ENCODE assay signal across 15 mouse cellular contexts in the genomic region with DNA sequence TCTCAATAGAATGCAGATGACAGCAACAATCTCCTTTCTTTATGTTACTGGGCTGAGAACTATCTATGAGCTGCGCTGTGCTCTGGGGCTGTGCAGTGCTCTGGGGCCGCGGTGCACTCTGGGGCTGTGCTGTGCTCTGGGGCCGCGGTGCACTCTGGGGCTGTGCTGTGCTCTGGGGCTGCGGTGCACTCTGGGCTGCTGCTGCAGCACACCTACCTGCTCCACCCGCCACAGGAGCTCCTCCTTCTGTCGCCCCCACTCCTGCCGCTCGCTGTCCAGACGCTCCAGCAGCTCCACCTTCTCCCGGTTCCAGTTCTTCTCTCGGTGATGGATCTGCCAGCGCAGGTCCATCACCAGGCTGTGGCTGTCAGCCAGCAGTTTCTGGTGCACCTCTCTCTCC.
A peak's percentile ranks its signal among the peaks of the same experiment; 100 is the strongest.
DNase-seq lines count a peak whose midpoint lies in the region; ATAC-seq and TF ChIP-seq lines count a peak whose summit lies in the region.
"Had no signal": no experiment of that assay in that cellular context is flagged by ENCODE, and none has a peak within 500 bp of the region (broad histone marks: within the 10 kb centered on the region; RNA-seq: fewer than 3 reads in every experiment).

No protein-coding gene starts in this region.

- no peak overlapping the region for H3K4me2 ChIP-seq in hindbrain, embryonic 16.5 days (ENCODE audit: low read length)
- no peak overlapping the region for H3K4me2 ChIP-seq in hindbrain, embryonic 11.5 days (replicated peaks; ENCODE audit: low read depth, low read length)
- H3K4me2 ChIP-seq in midbrain, embryonic 13.5 days (replicated peaks), result no peak overlapping the region
- H3K4me2 ChIP-seq in midbrain, postnatal 0 days (ENCODE audit: low read depth, low read length, poor library complexity, severe bottlenecking), result no peak overlapping the region
- no peak overlapping the region for H3K4me2 ChIP-seq in intestine, embryonic 14.5 days (ENCODE audit: low read length)
- H3K4me2 ChIP-seq in neural tube, embryonic 14.5 days (ENCODE audit: low read depth, low read length), result no peak overlapping the region
- H3K4me2 ChIP-seq: embryonic facial prominence, embryonic 15.5 days; limb, embryonic 15.5 days; stomach, embryonic 15.5 days had no signal

- H3K9me3 ChIP-seq in hindbrain, embryonic 16.5 days (ENCODE audit: control insufficient read depth, low read length), result no peaks in the 10 kb centered on the region
- H3K9me3 ChIP-seq in hindbrain, embryonic 11.5 days (ENCODE audit: control insufficient read depth, low read length), result no peaks in the 10 kb centered on the region
- no peaks in the 10 kb centered on the region for H3K9me3 ChIP-seq in midbrain, embryonic 13.5 days
- no peaks in the 10 kb centered on the region for H3K9me3 ChIP-seq in midbrain, postnatal 0 days (ENCODE audit: low read length)
- no peaks in the 10 kb centered on the region for H3K9me3 ChIP-seq in intestine, embryonic 14.5 days (ENCODE audit: control insufficient read depth, low read length)
- no peaks in the 10 kb centered on the region for H3K9me3 ChIP-seq in neural tube, embryonic 14.5 days (ENCODE audit: control insufficient read depth, low read length)
- H3K9me3 ChIP-seq: embryonic facial prominence, embryonic 15.5 days; limb, embryonic 15.5 days; stomach, embryonic 15.5 days had no signal

- no peak overlapping the region for H3K4me3 ChIP-seq in hindbrain, embryonic 16.5 days (ENCODE audit: low read length)
- no peak overlapping the region for H3K4me3 ChIP-seq in hindbrain, embryonic 11.5 days (ENCODE audit: low read depth, low read length)
- H3K4me3 ChIP-seq in midbrain, embryonic 13.5 days (replicated peaks), result no peak overlapping the region
- no peak overlapping the region for H3K4me3 ChIP-seq in midbrain, postnatal 0 days (ENCODE audit: low read depth, low read length)
- H3K4me3 ChIP-seq in intestine, embryonic 14.5 days (ENCODE audit: low read depth, low read length), result no peak overlapping the region
- H3K4me3 ChIP-seq in neural tube, embryonic 14.5 days (ENCODE audit: low read depth, low read length), result no peak overlapping the region
- H3K4me3 ChIP-seq: embryonic facial prominence, embryonic 15.5 days; limb, embryonic 15.5 days; stomach, embryonic 15.5 days had no signal

- H3K9ac ChIP-seq in hindbrain, embryonic 16.5 days (ENCODE audit: low read depth, low read length), result no peak overlapping the region
- H3K9ac ChIP-seq in hindbrain, embryonic 11.5 days (ENCODE audit: low read depth, low read length), result no peak overlapping the region
- H3K9ac ChIP-seq in midbrain, embryonic 13.5 days (replicated peaks), result no peak overlapping the region
- no peak overlapping the region for H3K9ac ChIP-seq in midbrain, postnatal 0 days (replicated peaks; ENCODE audit: low read length, poor library complexity, severe bottlenecking)
- H3K9ac ChIP-seq in intestine, embryonic 14.5 days (ENCODE audit: low read length), result no peak overlapping the region
- no peak overlapping the region for H3K9ac ChIP-seq in neural tube, embryonic 14.5 days (replicated peaks; ENCODE audit: low read depth, low read length)
- H3K9ac ChIP-seq: embryonic facial prominence, embryonic 15.5 days; limb, embryonic 15.5 days; stomach, embryonic 15.5 days had no signal

- peak overlapping the region; percentile 29; the same call in 1 of the 2 replicates for H3K27ac ChIP-seq in hindbrain, embryonic 16.5 days (ENCODE audit: low read depth, low read length)
- H3K27ac ChIP-seq in hindbrain, embryonic 11.5 days (ENCODE audit: low read depth, low read length), result no peak overlapping the region
- H3K27ac ChIP-seq in midbrain, embryonic 13.5 days, result 0 out of 2 replicates have a peak overlapping the region, but pooled peaks have one; percentile 39
- H3K27ac ChIP-seq in midbrain, postnatal 0 days (ENCODE audit: low read depth, low read length), result no peak overlapping the region
- H3K27ac ChIP-seq in intestine, embryonic 14.5 days (ENCODE audit: low read depth), result peak overlapping the region; percentile 3; the same call in 1 of the 2 replicates
- no peak overlapping the region for H3K27ac ChIP-seq in neural tube, embryonic 14.5 days (ENCODE audit: low read depth, low read length)
- H3K27ac ChIP-seq: embryonic facial prominence, embryonic 15.5 days; limb, embryonic 15.5 days had no signal

- 93% methylated on average over 13 of the region's 14 CpGs for whole genome bisulfite sequencing in hindbrain, embryonic 16.5 days
- 91% methylated on average over 13 of the region's 14 CpGs for WGBS in hindbrain, embryonic 11.5 days
- 91% methylated on average over 14 of the region's 14 CpGs for WGBS in midbrain, embryonic 13.5 days
- WGBS in midbrain, postnatal 0 days, result 96% methylated on average over 13 of the region's 14 CpGs
- 54% methylated on average over 14 of the region's 14 CpGs for WGBS in intestine, embryonic 14.5 days
- WGBS in neural tube, embryonic 14.5 days, result 93% methylated on average over 14 of the region's 14 CpGs

- peaks cover 14% of the 10 kb centered on the region for H3K36me3 ChIP-seq in hindbrain, embryonic 16.5 days (ENCODE audit: control insufficient read depth, insufficient read depth, low read length)
- H3K36me3 ChIP-seq in hindbrain, embryonic 11.5 days (ENCODE audit: control insufficient read depth, insufficient read depth, low read length), result 0 out of 2 replicates have a peak, but pooled peaks cover 6% of the 10 kb centered on the region
- peaks cover 84% of the 10 kb centered on the region for H3K36me3 ChIP-seq in midbrain, embryonic 13.5 days
- no peaks in the 10 kb centered on the region; the same call in 1 of the 2 replicates for H3K36me3 ChIP-seq in midbrain, postnatal 0 days (ENCODE audit: insufficient read depth, low read length)
- H3K36me3 ChIP-seq in intestine, embryonic 14.5 days (ENCODE audit: control insufficient read depth, insufficient read depth, low read length), result no peaks in the 10 kb centered on the region
- H3K36me3 ChIP-seq in neural tube, embryonic 14.5 days (ENCODE audit: control insufficient read depth, insufficient read depth, low read length), result peaks cover 13% of the 10 kb centered on the region; the same call in 1 of the 2 replicates
- H3K36me3 ChIP-seq: embryonic facial prominence, embryonic 15.5 days had no signal

- no peak for ATAC-seq in hindbrain, embryonic 16.5 days
- ATAC-seq in hindbrain, embryonic 11.5 days (ENCODE audit: low FRiP score), result no peak
- ATAC-seq in midbrain, embryonic 13.5 days, result no peak
- ATAC-seq in midbrain, postnatal 0 days (ENCODE audit: low FRiP score), result no peak
- peak; percentile 75 for ATAC-seq in intestine, embryonic 14.5 days (replicated peaks; ENCODE audit: low FRiP score, low TSS enrichment, low read depth)
- ATAC-seq in neural tube, embryonic 14.5 days (ENCODE audit: low read depth), result peak; percentile 46; the same call in 1 of the 2 replicates

- H3K4me1 ChIP-seq in hindbrain, embryonic 16.5 days (ENCODE audit: control insufficient read depth, insufficient read depth, low read depth, low read length), result no peaks in the 10 kb centered on the region
- H3K4me1 ChIP-seq in hindbrain, embryonic 11.5 days (replicated peaks; ENCODE audit: control insufficient read depth, insufficient read depth, low read length), result no peaks in the 10 kb centered on the region
- H3K4me1 ChIP-seq in midbrain, embryonic 13.5 days (replicated peaks), result peaks cover 11% of the 10 kb centered on the region; the same call in 1 of the 2 replicates
- H3K4me1 ChIP-seq in midbrain, postnatal 0 days (ENCODE audit: insufficient read depth, low read length), result no peaks in the 10 kb centered on the region
- peaks cover 9% of the 10 kb centered on the region for H3K4me1 ChIP-seq in intestine, embryonic 14.5 days (replicated peaks; ENCODE audit: control insufficient read depth, insufficient read depth, low read length)
- H3K4me1 ChIP-seq in neural tube, embryonic 14.5 days (ENCODE audit: control insufficient read depth, insufficient read depth, low read length), result 0 out of 2 replicates have a peak, but pooled peaks cover 2% of the 10 kb centered on the region
- H3K4me1 ChIP-seq: stomach, embryonic 15.5 days had no signal

- DNase-seq in hindbrain, embryonic 11.5 days (ENCODE audit: low spot score), result no peak
- no peak for DNase-seq in midbrain, postnatal 0 days (ENCODE audit: low spot score)
- no peak for DNase-seq in intestine, embryonic 14.5 days (ENCODE audit: low spot score)
- DNase-seq in testis, postnatal 10 days (ENCODE audit: low spot score), result no peak
- DNase-seq: cerebellum, adult 18-20 months; heart, adult 11 months; heart, postnatal 10 days; kidney, postnatal 10 days; spleen, adult 18-20 months had no signal

- no peak for TF ChIP-seq CTCF in midbrain, postnatal 0 days (IDR thresholded peaks at IDR 0.05)

- H3K27me3 ChIP-seq in hindbrain, embryonic 16.5 days (replicated peaks; ENCODE audit: control insufficient read depth, insufficient read depth, low read length), result no peaks in the 10 kb centered on the region
- H3K27me3 ChIP-seq in hindbrain, embryonic 11.5 days (ENCODE audit: control insufficient read depth, insufficient read depth, low read length), result no peaks in the 10 kb centered on the region
- no peaks in the 10 kb centered on the region for H3K27me3 ChIP-seq in midbrain, embryonic 13.5 days
- no peaks in the 10 kb centered on the region for H3K27me3 ChIP-seq in midbrain, postnatal 0 days (ENCODE audit: insufficient read depth, low read length)
- H3K27me3 ChIP-seq in intestine, embryonic 14.5 days (replicated peaks; ENCODE audit: control insufficient read depth, insufficient read depth, low read length), result no peaks in the 10 kb centered on the region
- no peaks in the 10 kb centered on the region for H3K27me3 ChIP-seq in neural tube, embryonic 14.5 days (ENCODE audit: control insufficient read depth, insufficient read depth, low read length)
- H3K27me3 ChIP-seq: embryonic facial prominence, embryonic 15.5 days; limb, embryonic 15.5 days; stomach, embryonic 15.5 days had no signal

Comparison
In these comparisons a context has a peak if more than half of its experiments do, and no peak if none do; other contexts are left out.
1. H3K27ac ChIP-seq: peak in hindbrain, embryonic 16.5 days (single experiment), midbrain, embryonic 13.5 days (single experiment) and intestine, embryonic 14.5 days (single experiment); none in hindbrain, embryonic 11.5 days (single experiment), midbrain, postnatal 0 days (single experiment) and neural tube, embryonic 14.5 days (single experiment).
2. ATAC-seq: peak in intestine, embryonic 14.5 days (single experiment) and neural tube, embryonic 14.5 days (single experiment); none in hindbrain, embryonic 16.5 days (single experiment), hindbrain, embryonic 11.5 days (single experiment), midbrain, embryonic 13.5 days (single experiment) and midbrain, postnatal 0 days (single experiment).